Mouse (Mus musculus) embryonic facial prominence, embryonic 14.5 days (tissue): Measurements from ENCODE around the gene Pdzk1ip1. TPM values are rescaled to one million over a fixed set of nuclear protein-coding genes. Genes with fewer than 3 reads are reported as not detected.

ENCODE experiments used
- ATAC-seq: fragments of 200-750 bp; cut with Nextera tagmentation; 2 replicates; pipeline ENCODE4 v1.8.0; 2017; ENCODE audit warnings: low read depth, moderate number of reproducible peaks, moderate TSS enrichment
- DNase-seq: peaks from one replicate; pipeline ENCODE4 v3.0.0-alpha.2; 2015; ENCODE audit warnings: low spot score
- H3K27ac ChIP-seq: fragments of 300-500 bp; sonication (generic); replicated peaks from 2 replicates; pipeline ENCODE4 v1.5.1; 2014; ENCODE audit warnings: low read depth, mild to moderate bottlenecking, low read length, moderate library complexity
- H3K27me3 ChIP-seq: fragments of 300-500 bp; sonication (generic); replicated peaks from 2 replicates; pipeline ENCODE4 v1.6.1; 2014; ENCODE audit warnings: low read length; ENCODE audit not compliant: control insufficient read depth, insufficient read depth
- H3K36me3 ChIP-seq: fragments of 300-500 bp; sonication (generic); 2 replicates; pipeline ENCODE4 v1.6.1; 2014; ENCODE audit warnings: low read length, mixed read lengths; ENCODE audit not compliant: control insufficient read depth, insufficient read depth
- H3K4me1 ChIP-seq: fragments of 300-500 bp; sonication (generic); 2 replicates; pipeline ENCODE4 v1.6.1; 2014; ENCODE audit warnings: antibody characterized with exemption, low read length; ENCODE audit not compliant: control insufficient read depth, insufficient read depth
- H3K4me2 ChIP-seq: fragments of 300-500 bp; sonication (generic); 2 replicates; pipeline ENCODE4 v1.6.1; 2014; ENCODE audit warnings: low read depth, mild to moderate bottlenecking, low read length, moderate library complexity, mixed read lengths
- H3K4me3 ChIP-seq: fragments of 300-500 bp; sonication (generic); 2 replicates; pipeline ENCODE4 v1.5.1; 2014; ENCODE audit warnings: low read depth, mild to moderate bottlenecking, low read length
- H3K9ac ChIP-seq: fragments of 300-500 bp; sonication (generic); 2 replicates; pipeline ENCODE4 v1.6.1; 2014; ENCODE audit warnings: low read depth, mild to moderate bottlenecking, low read length, moderate library complexity, mixed read lengths
- H3K9me3 ChIP-seq: fragments of 300-500 bp; sonication (generic); 2 replicates; pipeline ENCODE4 v1.6.1; 2016; ENCODE audit warnings: low read length; ENCODE audit not compliant: control insufficient read depth
- WGBS: fragments of 180-500 bp; shearing (Covaris S2); extraction: QIAGEN DNeasy Blood & Tissue Kit; methylation state at CpG from one replicate; pipeline ENCODE4 v1.1.7; 2014; 5-methylcytosine and 5-hydroxymethylcytosine counted together
- polyA plus RNA-seq: library from polyadenylated mRNA; unstranded; fragments of >200 nt; fragmentation: Nextera tagmentation; extraction: Ambion mirVana; gene quantifications from 2 replicates; pipeline ENCODE4 v1.2.1, GENCODE M21; 2014

Pdzk1ip1 gene
- polyA plus RNA-seq, 1 experiment from 2014 or later: 18.5 TPM

DNA sequence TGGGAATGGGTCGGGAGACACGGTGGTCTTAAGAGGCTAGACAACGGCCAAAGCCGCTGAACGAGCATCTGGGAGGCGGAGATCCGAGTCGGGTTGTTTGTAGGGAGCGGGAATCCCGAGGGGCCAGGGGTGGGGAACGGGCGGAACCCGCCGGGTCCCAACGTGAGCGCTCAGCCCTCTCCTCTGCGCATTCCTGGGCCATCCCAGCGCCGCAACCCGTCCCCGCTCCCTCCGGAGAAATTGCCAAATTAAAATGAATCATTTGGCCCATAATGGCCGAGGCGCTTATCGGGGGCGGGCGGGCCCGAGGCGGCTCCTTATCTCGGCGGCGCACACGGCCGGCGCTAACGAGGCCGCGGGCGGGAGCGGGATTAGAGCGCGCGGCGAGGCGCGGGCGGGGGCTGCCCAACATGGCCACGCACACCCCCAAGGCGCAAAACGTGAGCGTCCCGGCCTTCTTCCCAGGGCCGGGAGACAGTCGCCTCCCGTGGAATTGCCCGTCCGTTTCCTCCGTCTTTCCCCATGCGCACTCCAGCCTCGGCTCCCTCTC lies 32.1 kb upstream of the Pdzk1ip1 start, which contains the start of gene Tal1:
Gene Tal1 (plus strand): TSS at position 56 of the 550 bp plus-strand sequence.
- H3K9ac ChIP-seq: peak within 1 kb of the TSS; percentile 45
- peak; percentile 20; the same call in 1 of the 2 replicates for ATAC-seq
- no peak for DNase-seq

DNA sequence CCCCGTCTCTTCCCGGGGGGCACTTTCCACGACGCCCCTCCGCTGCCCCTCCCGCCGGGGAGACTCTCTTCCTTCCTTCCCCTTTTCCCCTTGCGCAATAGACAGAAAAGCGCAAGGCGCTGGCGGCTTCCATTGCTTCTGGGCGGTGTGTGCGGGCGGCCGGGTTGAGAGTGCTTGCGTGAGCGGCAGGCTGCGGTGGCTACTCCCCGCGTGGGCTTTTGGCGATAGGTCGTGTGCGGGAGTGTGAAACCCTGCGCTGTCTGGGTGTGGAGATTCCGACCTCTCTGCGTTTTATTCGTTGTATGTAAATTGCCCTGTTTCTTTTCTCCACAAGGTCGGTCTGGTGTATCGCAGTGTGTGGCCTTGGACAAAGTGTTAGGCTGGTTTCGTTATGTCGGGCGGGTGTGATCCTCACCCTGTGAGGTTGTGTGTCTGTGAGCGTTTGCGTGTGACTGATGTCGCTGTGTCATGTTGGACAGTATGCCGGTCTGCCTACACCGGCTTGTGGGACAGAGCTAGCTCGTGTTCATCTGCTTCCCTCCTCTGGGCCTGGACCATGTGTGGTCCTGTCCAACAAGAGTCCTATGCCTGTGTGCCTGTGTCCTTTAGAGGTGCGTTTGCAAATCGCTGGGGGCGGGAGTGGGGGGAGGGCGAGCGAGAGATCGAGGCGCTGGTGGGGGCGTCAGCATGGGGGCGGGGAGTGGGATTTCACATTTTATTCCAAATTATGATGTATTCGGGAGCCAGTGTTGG lies 31.4 kb upstream of the Pdzk1ip1 start:
- Histone ChIP-seq H3K4me2 (peak overlapping the region; percentile 62), H3K27me3 (peaks cover 97% of the 10 kb centered on the region), H3K4me3 (peak overlapping the region; percentile 41), H3K9ac (peak overlapping the region; percentile 45), H3K36me3 (no peaks in the 10 kb centered on the region), H3K9me3 (no peaks in the 10 kb centered on the region), H3K27ac (peak overlapping the region; percentile 39; the same call in 1 of the 2 replicates), H3K4me1 (peaks cover 4% of the 10 kb centered on the region; the same call in 1 of the 2 replicates)
- DNase-seq: peak; percentile 41
- 1% methylated on average over 27 of the region's 48 CpGs for WGBS
- peak; percentile 77; the same call in 1 of the 2 replicates for ATAC-seq

More for the DNA sequence above, 32.1 kb upstream of the Pdzk1ip1 start, which contains the start of gene Tal1:
- Histone ChIP-seq H3K36me3 (no peaks in the 10 kb centered on the region), H3K27me3 (peaks cover 97% of the 10 kb centered on the region), H3K9me3 (no peaks in the 10 kb centered on the region), H3K27ac (0 out of 2 replicates have a peak within 1 kb of the TSS, but pooled peaks have one; percentile 28), H3K4me3 (peak within 1 kb of the TSS; percentile 41), H3K4me2 (peak within 1 kb of the TSS; percentile 62), H3K4me1 (peaks cover 4% of the 10 kb centered on the region; the same call in 1 of the 2 replicates)
- WGBS: 0% methylated on average over 14 of the region's 60 CpGs

DNA sequence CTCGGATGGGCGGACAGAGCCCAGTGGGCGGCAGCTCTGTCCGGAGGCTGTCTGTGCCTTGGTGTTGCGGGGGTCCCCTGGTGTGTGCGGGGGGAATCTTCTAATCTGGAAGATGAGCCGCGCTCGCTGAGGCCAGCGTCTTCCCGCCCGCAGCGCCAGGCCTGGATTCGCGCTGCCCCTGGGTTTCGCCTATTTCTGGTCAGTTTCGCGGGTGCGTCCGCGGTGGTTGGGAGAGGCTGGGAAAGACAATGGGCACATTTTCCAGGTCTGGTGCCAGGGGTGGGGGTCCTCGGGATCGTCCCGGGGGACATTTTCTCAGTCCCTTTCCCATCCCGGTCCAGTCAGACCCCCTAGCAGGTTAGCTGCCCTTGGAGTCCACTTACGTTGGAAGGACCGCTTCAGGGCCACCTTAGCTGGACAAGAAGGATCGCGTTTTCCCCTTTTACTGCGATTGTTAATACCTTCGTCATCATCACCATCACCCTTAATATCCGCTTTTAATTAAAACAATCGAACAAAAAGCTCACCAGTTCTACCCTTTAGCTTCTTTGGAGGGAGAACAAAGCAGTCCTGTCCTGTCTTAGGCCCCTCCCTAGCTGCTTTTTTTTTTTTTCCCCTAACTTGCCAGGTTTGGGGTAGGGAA lies 30.7 kb upstream of the Pdzk1ip1 start:
- H3K4me2 ChIP-seq: peak overlapping the region; percentile 62

DNA sequence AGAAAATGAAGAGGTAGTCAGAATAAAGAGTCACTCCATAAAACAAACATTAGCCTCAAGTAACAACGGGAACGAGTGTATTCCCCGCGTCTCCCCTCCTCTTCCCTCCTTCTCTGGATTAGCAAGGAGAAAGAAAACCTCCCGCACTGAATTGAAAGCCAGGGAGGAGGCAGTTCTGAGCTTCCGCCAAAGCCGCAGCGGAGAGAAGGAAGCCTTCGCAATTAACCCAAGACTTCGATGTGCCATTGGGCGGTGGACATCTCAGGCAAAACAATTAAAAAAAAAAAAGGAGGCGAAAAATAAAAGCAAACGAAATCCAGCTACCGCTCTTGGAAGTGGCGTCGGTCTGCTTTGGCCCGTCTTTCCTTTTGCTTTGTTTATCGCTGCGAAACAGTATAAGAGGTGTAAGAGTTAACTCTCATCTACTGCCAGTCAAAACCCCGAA lies 30.2 kb upstream of the Pdzk1ip1 start:
- 1% methylated on average over 20 of the region's 20 CpGs for WGBS
- Histone ChIP-seq H3K36me3 (no peaks in the 10 kb centered on the region), H3K9me3 (no peaks in the 10 kb centered on the region), H3K4me2 (peak overlapping the region; percentile 13; the same call in 1 of the 2 replicates), H3K27me3 (peaks cover 98% of the 10 kb centered on the region), H3K27ac (no peak overlapping the region), H3K4me3 (peak overlapping the region; percentile 41), H3K4me1 (peaks cover 12% of the 10 kb centered on the region), H3K9ac (no peak overlapping the region)
- ATAC-seq: no peak
- DNase-seq: no peak

More for the DNA sequence above, 30.7 kb upstream of the Pdzk1ip1 start:
- ATAC-seq (no peak), DNase-seq (no peak)
- Histone ChIP-seq H3K27me3 (peaks cover 97% of the 10 kb centered on the region), H3K36me3 (no peaks in the 10 kb centered on the region), H3K4me1 (peaks cover 9% of the 10 kb centered on the region), H3K9me3 (no peaks in the 10 kb centered on the region), H3K27ac (peak overlapping the region; percentile 39), H3K9ac (peak overlapping the region; percentile 42), H3K4me3 (peak overlapping the region; percentile 41)
- 1% methylated on average over 31 of the region's 33 CpGs for WGBS

DNA sequence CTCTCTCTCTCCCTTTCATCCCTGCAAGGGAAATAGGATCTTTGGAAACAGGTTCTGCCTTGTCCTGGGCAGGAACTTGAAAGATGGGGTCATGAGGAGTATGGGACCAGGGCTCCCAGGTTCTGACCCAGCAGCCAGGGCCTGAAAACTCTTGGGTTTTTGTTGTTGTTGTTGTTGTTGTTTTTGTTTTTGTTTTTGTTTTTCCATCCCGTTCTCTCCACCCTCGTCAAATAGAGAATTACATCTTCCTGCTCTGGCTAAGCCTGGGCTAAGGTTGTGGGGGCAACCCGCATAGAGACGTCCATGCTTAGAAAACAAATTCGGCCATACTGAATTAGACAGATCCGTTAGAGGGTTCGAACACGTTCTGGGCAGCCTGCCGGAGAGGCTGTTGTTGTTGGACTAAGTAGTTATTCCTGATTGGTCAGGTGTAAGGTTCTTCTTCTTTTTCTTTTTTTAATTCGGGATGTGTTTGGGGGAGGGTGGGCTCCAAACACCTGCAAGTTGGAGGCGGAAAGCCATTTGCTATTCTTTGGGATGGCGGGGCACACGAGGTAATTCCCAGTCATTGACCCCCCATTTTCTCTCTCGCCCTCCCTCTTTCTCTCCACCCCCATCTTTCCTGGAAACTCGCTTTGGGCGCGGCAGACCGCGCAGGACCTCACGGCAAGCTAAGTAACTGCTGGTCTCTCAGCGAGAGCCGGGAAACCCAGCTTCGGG lies 29.5 kb upstream of the Pdzk1ip1 start:
- no peak for ATAC-seq
- H3K4me3 ChIP-seq: peak overlapping the region; percentile 41
- H3K4me1 ChIP-seq: peaks cover 12% of the 10 kb centered on the region
- H3K9me3 ChIP-seq: no peaks in the 10 kb centered on the region
- peaks cover 98% of the 10 kb centered on the region for H3K27me3 ChIP-seq
- 2% methylated on average over 23 of the region's 23 CpGs for WGBS
- no peaks in the 10 kb centered on the region for H3K36me3 ChIP-seq
- peak overlapping the region; percentile 20; the same call in 1 of the 2 replicates for H3K4me2 ChIP-seq
- no peak overlapping the region; the same call in 1 of the 2 replicates for H3K27ac ChIP-seq
- no peak for DNase-seq
- H3K9ac ChIP-seq: no peak overlapping the region

DNA sequence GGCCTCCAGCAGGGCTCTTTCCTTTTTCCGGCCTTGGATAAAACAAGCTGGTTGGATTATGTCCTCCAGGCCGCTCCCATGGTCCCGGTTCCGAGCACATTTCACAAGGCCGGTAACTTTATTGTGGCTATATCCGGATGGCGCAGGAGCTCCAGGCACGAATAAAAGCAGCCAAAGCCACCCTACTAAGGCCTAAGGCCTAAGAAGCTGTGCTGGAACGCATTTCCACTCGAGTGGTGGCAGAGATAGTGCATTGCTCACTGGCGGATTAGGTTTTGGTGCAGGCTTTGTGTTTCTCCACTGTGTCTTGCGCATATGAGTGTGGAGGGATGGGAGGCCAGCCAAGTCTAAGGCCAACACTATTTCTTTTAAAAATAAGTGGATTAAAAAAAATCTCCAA lies 28.6 kb upstream of the Pdzk1ip1 start:
- H3K9me3 ChIP-seq: no peaks in the 10 kb centered on the region
- H3K4me3 ChIP-seq: 0 out of 2 replicates have a peak overlapping the region, but pooled peaks have one; percentile 12
- WGBS: 10% methylated on average over 12 of the region's 12 CpGs
- H3K36me3 ChIP-seq: no peaks in the 10 kb centered on the region
- H3K4me2 ChIP-seq: peak overlapping the region; percentile 8
- ATAC-seq: no peak
- peaks cover 12% of the 10 kb centered on the region for H3K4me1 ChIP-seq
- no peak for DNase-seq
- no peak overlapping the region for H3K27ac ChIP-seq
- H3K27me3 ChIP-seq: peaks cover 98% of the 10 kb centered on the region
- H3K9ac ChIP-seq: no peak overlapping the region

DNA sequence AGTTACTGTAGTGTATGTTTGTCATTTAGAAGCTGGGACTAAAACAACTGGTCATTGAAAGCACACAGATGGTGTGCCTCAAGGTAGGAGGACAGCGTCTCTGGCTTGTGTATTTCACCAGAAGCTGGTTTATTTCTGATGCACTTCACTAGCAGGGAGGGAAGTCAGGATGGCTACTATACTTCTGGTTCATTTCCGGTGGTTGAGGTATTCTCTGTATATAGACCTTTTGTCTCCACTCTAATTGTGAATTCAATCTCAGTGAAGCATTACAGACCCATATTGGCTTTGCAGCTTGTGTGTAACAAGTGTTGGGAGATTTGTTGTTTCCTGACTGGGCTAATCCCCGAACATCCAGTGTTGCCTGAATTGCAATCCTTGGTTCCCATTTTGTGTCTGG lies 27.8 kb upstream of the Pdzk1ip1 start:
- Histone ChIP-seq H3K4me2 (no peak overlapping the region), H3K9me3 (no peaks in the 10 kb centered on the region), H3K4me1 (peaks cover 12% of the 10 kb centered on the region), H3K4me3 (no peak overlapping the region), H3K27me3 (peaks cover 98% of the 10 kb centered on the region), H3K27ac (no peak overlapping the region), H3K9ac (no peak overlapping the region), H3K36me3 (no peaks in the 10 kb centered on the region)
- WGBS: 16% methylated on average over 3 of the region's 3 CpGs
- no peak for DNase-seq
- ATAC-seq: no peak

DNA sequence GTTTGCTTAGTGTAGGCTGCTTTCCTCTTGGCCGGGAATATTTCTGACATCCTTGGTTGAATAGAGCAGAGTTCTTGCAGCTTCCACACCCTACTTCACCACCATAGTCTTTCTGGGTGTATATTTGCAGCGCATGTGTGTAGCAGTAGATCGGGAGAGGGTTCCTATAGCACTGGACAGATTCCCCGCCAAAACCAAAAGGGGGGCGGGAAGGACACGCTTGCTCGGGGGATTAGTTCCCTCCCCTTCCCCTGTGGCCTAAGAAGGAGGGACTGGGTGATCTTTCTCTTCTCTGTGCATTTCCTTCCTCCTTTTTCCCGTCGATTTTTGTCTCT lies 26.0 kb upstream of the Pdzk1ip1 start:
- Histone ChIP-seq H3K9me3 (no peaks in the 10 kb centered on the region), H3K4me2 (peak overlapping the region; percentile 96), H3K4me3 (peak overlapping the region; percentile 51), H3K9ac (peak overlapping the region; percentile 51; the same call in 1 of the 2 replicates), H3K36me3 (no peaks in the 10 kb centered on the region), H3K27me3 (peaks cover 96% of the 10 kb centered on the region), H3K27ac (no peak overlapping the region), H3K4me1 (peaks cover 8% of the 10 kb centered on the region; the same call in 1 of the 2 replicates)
- no peak for ATAC-seq
- DNase-seq: no peak
- WGBS: 1% methylated on average over 9 of the region's 9 CpGs
